Mouse (Mus musculus): Measurements from ENCODE around the gene Sox5. TPM values are rescaled to one million over a fixed set of nuclear protein-coding genes. Genes with fewer than 3 reads are reported as not detected.
A peak's percentile ranks its signal among the peaks of the same experiment; 100 is the strongest.

Gene Sox5
- total RNA-seq, 2 experiments from 2014 or later: 3.3 to 3.9 TPM

DNA sequence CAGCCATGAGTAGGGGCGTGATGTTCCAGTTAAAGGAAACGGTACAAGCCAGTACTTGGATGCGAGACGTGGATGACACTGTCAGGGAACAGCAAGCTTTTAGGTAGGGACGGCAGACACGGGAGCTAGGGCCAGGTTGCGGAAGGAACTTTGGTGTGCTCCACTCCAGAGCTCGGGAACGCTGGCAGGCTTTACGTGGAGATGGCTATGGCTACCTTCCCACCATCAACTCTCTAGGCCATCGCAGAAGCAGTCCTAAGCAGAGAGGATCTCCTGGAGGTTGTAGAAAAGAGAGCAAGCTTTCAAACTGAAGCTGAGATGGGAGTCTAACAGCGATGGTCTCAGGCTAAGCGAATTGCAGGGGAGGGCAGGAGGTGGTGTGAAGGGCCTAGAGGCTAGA, 60.9 kb downstream of the Sox5 start:
- no peak for DNase-seq (ENCODE audit: low spot score in 2 of 2)

GRCm38 (mm10) chr6:144716376-144716775, 65.4 kb downstream of the Sox5 start:
- DNase-seq (ENCODE audit: low spot score in 2 of 2): no peak

DNA sequence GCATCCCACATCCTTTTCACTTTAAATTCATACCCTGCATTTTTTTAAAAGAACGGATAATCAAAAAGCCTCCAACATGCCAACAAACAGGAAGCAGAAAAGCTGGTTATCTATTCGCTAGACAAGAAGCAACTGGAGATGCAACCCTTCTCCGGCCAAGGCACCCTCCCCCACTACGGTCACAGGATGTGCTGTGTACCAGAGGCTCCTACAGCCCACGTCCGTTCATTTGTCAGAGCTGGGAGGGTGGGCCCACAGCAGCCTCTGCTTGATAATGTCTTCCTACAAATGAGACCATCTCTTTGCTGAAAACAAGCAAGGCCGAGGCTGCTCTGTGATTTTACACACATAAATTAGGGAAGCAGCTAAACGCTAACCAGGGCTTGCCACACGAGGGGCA, 69.9 kb downstream of the Sox5 start:
- DNase-seq (ENCODE audit: low spot score in 2 of 2): no peak

GRCm38 (mm10) chr6:144710816-144711215, 71.0 kb downstream of the Sox5 start:
- peak in 1 of 2 experiments; percentile 15 for DNase-seq (ENCODE audit: low spot score in 2 of 2)

DNA sequence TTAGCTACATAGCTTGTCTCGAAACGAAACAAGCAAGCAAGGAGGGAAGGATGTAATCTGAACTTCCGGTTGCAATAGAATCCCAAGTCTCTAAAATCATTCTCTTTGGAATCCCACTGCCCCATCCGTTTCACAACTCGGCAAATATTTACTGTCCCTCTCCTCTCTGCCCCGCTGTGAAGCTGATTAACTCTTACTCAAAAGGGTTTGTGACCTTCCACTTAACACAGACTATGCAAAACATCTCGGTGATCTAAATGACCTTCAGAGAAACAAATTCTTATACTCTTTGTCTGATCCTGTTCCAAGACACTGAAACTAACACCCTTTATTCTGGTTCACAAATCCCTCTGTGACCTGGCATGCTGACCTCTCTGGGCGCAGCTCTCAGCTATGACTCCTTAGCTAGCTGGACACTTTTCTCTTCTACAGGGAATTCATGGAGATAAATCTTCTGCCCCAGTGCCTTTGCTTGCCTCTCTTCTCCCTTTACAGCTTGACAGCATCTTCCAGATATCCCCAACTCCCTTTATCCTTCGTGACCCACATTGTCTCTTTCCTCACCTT, 72.1 kb downstream of the Sox5 start:
- DNase-seq (ENCODE audit: low spot score in 2 of 2): no peak

DNA sequence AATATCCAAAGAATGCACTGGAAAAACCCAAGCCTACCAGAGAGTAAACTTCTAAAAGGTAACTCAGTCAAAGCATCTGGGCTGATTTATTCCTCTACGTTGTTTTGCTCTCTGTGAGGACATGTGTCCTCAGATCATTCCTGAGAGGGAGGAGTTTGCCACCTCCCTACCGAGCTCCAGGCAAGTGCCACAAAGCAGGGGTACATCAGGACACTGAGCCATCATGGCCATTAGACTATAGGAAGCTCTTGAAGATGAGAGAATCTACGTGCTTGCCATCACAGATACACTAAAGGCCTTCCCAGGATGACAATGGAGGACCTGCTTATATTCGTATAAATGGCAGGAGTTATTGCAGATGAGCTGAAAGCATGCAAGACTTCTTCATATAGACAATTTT, 73.4 kb downstream of the Sox5 start:
- DNase-seq (ENCODE audit: low spot score in 2 of 2): no peak

- no peak for DNase-seq (ENCODE audit: low spot score in 2 of 2)
These were observed 73.8 kb downstream of the Sox5 start for GRCm38 (mm10) chr6:144707976-144708375.

GRCm38 (mm10) chr6:144704962-144705361, 76.8 kb downstream of the Sox5 start:
- DNase-seq (ENCODE audit: low spot score in 2 of 2): no peak

DNA sequence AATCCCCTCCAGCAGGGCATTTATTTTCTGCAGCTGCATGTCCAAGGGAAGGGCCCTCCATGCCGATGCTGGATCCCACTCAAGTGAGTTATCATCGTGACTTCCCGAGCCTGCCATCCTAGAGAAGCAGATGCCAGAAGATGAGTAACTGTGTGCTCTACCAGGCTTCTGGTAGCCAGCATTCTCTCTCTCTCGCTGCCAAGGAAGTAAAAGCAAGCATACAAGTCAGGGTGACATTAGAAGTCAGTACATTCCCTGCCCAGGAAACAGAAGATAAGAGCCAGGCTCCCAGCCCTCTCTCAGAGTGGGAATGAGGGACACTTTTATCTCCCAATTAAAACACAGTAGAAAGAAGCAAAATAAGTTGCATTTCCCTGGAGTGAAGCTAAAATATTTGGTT, 86.1 kb downstream of the Sox5 start:
- no peak for DNase-seq (ENCODE audit: low spot score in 2 of 2)

DNA sequence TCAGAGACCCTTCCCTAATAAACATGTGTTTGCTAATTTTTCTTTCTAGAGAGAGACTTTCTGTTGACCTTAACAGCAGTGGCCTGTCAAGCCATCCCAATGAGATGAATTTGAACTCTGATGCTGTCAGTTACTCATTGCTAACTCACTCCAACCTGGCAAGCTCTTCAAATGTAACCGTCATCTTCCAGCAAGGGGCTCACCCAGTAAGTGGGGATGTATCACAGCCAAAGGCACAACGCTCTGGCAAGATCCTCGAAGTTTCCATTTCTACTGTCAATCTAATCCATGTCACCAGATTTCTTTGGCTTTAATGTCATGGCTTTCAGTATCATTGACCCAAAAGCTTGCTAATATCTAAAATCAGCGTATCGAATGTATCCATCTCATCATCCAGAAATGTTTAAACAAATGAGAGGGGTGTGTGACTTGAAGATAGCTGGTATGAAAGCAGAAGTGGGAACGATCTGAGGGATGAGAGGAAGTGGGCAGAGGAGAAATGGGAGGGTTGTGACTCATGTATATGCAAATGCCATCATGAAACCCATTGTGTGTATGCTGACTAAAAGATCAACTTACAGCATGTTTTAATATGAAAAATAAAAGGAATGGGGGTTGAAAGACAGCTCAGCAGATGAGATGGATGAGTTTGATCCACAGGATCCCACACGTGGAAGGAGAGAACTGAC, 88.4 kb downstream of the Sox5 start:
- DNase-seq (ENCODE audit: low spot score in 2 of 2): no peak

DNA sequence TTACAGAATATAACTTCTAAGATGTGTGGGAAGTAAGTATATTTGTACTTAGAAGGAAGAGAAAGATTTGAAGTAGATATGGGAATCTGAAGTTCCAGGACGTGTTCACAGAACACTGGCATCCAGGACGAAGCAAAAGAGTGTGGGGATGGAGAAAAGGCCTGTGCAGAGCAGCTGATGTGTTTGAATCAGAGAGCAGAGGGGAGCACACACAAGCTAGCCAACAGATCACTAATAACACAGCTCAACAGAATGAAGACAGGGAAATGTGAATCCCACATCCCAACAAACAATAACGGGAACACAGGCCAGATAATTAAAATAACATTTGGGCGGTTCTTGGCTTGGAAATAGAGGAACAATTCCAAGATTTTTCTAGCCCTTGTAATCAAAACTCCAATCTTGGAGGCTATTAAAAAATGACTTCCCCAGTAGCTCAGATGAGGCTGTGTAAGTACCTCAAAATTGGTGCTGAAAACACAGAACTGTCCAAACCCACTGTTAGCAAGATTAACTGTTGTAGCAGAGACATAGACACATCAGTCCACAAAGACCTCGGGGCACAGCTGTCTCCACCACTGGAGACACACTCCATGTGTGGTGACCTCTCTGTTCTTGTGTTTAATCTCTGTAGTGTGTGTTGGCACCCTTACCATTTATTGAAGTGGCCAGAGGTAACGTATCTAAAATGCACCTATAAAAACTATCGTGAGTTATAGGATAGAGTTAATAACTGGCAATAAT, 90.3 kb downstream of the Sox5 start:
- DNase-seq (ENCODE audit: low spot score in 2 of 2): no peak

GRCm38 (mm10) chr6:144689076-144689475, 92.7 kb downstream of the Sox5 start:
- no peak for DNase-seq (ENCODE audit: low spot score in 2 of 2)

DNA sequence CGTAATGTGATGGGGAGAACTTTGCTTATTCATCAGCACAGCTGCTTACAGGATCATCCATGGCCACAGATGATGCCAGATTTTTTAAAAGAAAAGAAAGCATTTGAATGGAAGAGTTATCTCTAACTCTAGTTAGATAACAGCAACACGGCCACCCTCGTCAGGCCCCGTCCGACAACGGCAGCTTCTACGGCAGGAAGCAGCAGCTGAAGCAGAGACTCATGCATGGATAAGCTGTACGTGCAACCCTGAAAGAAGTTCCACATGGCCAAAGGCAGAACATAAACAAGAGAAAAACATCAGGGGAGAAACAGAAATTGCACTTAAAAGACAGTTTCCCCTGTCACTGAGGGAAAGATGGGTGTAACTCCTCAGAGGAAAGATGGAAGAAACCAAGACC, 94.1 kb downstream of the Sox5 start:
- DNase-seq (ENCODE audit: low spot score in 2 of 2): no peak

GRCm38 (mm10) chr6:144681045-144681789, 100.6 kb downstream of the Sox5 start:
- no peak for DNase-seq (ENCODE audit: low spot score in 2 of 2)

DNA sequence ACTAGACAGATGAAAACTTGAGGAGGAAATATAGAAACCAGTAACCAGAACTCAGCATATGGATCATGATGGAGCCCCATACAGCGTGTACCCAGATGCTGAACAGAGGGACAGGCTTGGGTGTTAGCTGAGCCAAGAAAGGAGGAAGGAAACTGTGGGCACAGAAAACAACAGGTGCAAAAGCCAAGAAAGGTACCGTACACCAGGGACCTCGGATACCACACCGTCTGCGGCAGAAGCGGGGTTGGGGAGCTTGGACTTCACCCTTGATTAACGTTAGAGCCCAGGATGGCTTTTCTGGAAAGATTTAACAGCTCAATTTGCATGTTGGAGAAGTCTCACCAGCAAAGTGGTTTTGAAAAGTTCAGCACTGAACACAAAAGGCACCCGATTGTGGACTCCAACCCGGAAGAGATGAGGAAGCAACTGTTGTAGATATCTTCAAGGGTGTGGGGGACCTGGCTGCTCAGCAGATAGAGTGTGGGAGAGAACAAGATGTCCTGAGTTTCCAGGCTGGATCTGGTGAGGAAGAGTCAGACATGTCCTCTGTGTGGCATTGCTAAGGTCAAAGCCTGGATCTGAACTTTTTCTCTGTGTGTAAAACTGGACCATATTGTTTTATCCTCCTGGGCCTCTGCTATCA, 104.2 kb downstream of the Sox5 start:
- DNase-seq (ENCODE audit: low spot score in 2 of 2): no peak

GRCm38 (mm10) chr6:144675111-144675510, 106.7 kb downstream of the Sox5 start:
- no peak for DNase-seq (ENCODE audit: low spot score in 2 of 2)

GRCm38 (mm10) chr6:144673906-144674305, 107.9 kb downstream of the Sox5 start:
- no peak for DNase-seq (ENCODE audit: low spot score in 2 of 2)

- no peak for DNase-seq (ENCODE audit: low spot score in 2 of 2)
These were observed 111.2 kb downstream of the Sox5 start for GRCm38 (mm10) chr6:144670433-144671167.

- DNase-seq (ENCODE audit: low spot score in 2 of 2): no peak
These were observed 115.2 kb downstream of the Sox5 start for GRCm38 (mm10) chr6:144666617-144667016.

DNA sequence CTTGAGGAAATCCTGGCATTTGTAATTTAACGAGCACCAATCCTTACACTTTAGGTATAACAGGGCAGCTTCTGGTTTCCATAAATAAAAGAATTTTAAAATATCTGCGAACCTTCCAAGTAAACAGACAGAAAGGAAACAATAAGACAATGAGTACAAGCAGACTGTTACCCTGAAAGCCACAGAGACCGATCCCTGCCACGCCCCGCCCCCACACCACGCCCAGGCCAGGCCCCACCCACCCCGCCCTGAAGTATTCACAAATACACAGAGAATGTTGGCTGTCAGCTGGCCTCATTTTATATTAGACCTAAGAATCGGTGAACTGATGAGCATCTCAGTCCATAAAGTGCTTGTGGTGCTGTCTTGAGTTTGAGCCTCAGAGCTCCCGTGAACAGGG, 117.0 kb downstream of the Sox5 start:
- DNase-seq (ENCODE audit: low spot score in 2 of 2): no peak
